Mouse (Mus musculus): Measurements from ENCODE around the gene Zfp933. TPM values are rescaled to one million over a fixed set of nuclear protein-coding genes. Genes with fewer than 3 reads are reported as not detected.
"Not testable (repeated sequence)": the region's sequence is repeated elsewhere in the genome, so short reads cannot be mapped to it uniquely, and the experiment has no call there.

Gene Zfp933
- 10 to 100 TPM in 1 of 2 experiments, 1 to 10 TPM in 1; 9.8 to 10.9 TPM for total RNA-seq (2021)
- long read RNA-seq, experiment 1, full-length matches to known transcripts, result 4 of 5 reads
- long read RNA-seq, experiment 1, partial matches to known transcripts, result 0 of 5 reads
- long read RNA-seq, experiment 1, other reads (novel, unspliced or antisense), result 1 of 5 reads
- long read RNA-seq, experiment 2, partial matches to known transcripts, result 0 of 1 reads
- long read RNA-seq, experiment 2, other reads (novel, unspliced or antisense), result 1 of 1 reads

GRCm38 (mm10) chr4:147847614-147848583 is at the start of gene Zfp933:
TSS of gene Zfp933 (minus strand) at chr4:147848366.
- DNase-seq, result peak; percentile 91

- DNase-seq, result peak; percentile 64 to 83
These were observed 49.2 kb upstream of the Zfp933 start for GRCm38 (mm10) chr4:147897348-147897747.

- DNase-seq, result peak in 1 of 2 experiments; percentile 36
These were observed 48.2 kb upstream of the Zfp933 start for GRCm38 (mm10) chr4:147896411-147896810.

GRCm38 (mm10) chr4:147895815-147896330 is 47.7 kb upstream of the Zfp933 start:
- DNase-seq, result no peak

- peak; percentile 40 to 45 for DNase-seq
These were observed 42.2 kb upstream of the Zfp933 start for GRCm38 (mm10) chr4:147890341-147890740.

GRCm38 (mm10) chr4:147888237-147888636 is 40.1 kb upstream of the Zfp933 start:
- peak in 1 of 2 experiments; percentile 41 for DNase-seq

- no peak for DNase-seq
These were observed 39.1 kb upstream of the Zfp933 start for GRCm38 (mm10) chr4:147887277-147887676.

GRCm38 (mm10) chr4:147886158-147886557 is 38.0 kb upstream of the Zfp933 start:
- DNase-seq, result no peak

- peak in 1 of 2 experiments; percentile 45 for DNase-seq
These were observed 36.0 kb upstream of the Zfp933 start for GRCm38 (mm10) chr4:147884138-147884537.

GRCm38 (mm10) chr4:147883041-147883440 is 34.9 kb upstream of the Zfp933 start:
- DNase-seq, result no peak

- no peak for DNase-seq
These were observed 33.6 kb upstream of the Zfp933 start for GRCm38 (mm10) chr4:147881792-147882191.

GRCm38 (mm10) chr4:147879865-147880264 is 31.7 kb upstream of the Zfp933 start:
- DNase-seq, result no peak

GRCm38 (mm10) chr4:147879456-147879855 is 31.3 kb upstream of the Zfp933 start:
- no peak for DNase-seq

GRCm38 (mm10) chr4:147878537-147878936 is 30.4 kb upstream of the Zfp933 start:
- no peak for DNase-seq

GRCm38 (mm10) chr4:147875852-147876575 is 27.8 kb upstream of the Zfp933 start:
- DNase-seq, result no peak

GRCm38 (mm10) chr4:147869238-147869637 is 21.1 kb upstream of the Zfp933 start:
- peak in 1 of 2 experiments; percentile 32 for DNase-seq

- peak; percentile 94 to 99 for DNase-seq
These were observed 20.4 kb upstream of the Zfp933 start, which contains the start of the genes Miip and Fv1 for GRCm38 (mm10) chr4:147868450-147869031. TSS of gene Miip (minus strand) at chr4:147868816. TSS of gene Fv1 (plus strand) at chr4:147868979.

GRCm38 (mm10) chr4:147867563-147868449 is 19.6 kb upstream of the Zfp933 start:
- DNase-seq, result peak in 1 of 2 experiments; percentile 12

- not testable (repeated sequence) for DNase-seq
These were observed 18.6 kb upstream of the Zfp933 start for GRCm38 (mm10) chr4:147866793-147867192.

- no peak for DNase-seq
These were observed 17.9 kb upstream of the Zfp933 start for GRCm38 (mm10) chr4:147866056-147866455.
